Mouse (Mus musculus) brain, embryonic 18.5 days (tissue): ENCODE measurements around the gene Slco3a1.

Source experiments
- DNase-seq: peaks from one replicate; pipeline ENCODE4 v3.0.0-alpha.2; 2012; ENCODE audit warnings: low read depth, low spot score

Gene Slco3a1

DNA sequence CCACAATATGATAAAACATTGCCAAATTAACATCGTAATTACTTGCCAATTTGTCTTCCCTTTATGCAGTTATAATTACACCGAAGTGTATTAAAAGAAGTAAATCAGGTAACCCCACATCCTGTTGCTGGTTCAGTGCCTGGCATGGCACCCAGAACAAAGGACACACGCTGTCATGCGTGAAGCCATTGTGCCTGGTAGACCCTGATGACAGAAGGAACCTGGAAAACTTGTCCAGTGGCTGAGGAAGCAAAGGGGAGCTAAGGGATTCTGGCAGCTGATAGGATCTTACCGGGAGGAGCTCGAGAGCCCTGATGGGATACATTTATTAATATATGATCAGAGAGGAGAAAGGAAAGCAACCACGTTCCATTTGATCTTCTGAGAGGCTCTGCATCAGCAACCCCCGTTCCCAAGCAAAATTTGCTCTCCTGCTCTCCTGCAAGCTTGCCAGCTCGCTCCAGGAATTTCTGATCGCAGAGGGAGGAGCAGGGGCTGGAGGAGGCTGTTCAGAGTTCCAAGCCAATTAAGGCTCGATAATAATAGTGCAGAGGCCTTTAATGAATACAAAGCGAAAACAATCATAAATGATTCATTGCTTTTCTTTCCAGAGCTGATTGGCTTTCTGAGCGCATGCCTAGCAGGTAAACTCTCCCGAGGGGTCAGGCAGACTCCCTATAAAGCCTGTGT, 250.8 kb downstream of the Slco3a1 start:
- peak; percentile 16 for DNase-seq

DNA sequence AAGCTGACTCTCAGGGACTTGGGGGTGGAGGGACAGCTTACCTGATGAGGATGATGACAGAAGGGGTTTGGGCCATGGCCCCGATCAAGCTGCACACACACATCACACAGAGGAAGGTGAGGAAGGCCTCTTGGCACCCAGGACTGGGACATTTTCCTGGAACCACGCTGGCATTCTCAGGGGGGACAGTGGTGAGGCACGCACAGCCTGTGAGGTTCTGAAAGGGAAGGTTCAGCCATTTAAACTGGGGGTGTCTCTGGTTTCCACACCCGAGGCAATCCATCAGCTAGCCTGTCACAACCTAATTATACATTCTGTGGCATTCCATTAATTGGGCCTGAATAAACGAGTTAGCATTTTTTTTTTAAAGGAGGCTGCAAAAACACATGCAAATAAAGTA, 251.5 kb downstream of the Slco3a1 start:
- no peak for DNase-seq

DNA sequence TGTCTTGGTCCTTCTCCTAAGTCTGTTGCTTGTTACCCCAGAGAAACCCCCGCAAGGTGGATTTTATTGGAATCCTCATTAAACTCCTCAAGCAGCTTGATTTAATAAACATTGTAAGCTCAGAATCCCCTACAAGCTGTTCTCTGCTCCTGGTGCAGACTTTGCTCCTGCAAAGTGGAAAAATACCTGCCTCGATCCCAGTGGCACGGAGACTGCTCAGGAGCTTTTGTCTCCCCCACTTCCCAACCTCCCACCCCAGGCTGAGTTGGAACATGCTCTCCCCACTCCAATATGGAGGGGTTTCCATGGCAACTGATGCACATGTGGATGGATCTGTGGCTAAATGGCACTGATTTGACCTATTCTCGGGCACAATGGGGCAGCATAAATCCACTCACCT, 268.0 kb downstream of the Slco3a1 start:
- no peak for DNase-seq

DNA sequence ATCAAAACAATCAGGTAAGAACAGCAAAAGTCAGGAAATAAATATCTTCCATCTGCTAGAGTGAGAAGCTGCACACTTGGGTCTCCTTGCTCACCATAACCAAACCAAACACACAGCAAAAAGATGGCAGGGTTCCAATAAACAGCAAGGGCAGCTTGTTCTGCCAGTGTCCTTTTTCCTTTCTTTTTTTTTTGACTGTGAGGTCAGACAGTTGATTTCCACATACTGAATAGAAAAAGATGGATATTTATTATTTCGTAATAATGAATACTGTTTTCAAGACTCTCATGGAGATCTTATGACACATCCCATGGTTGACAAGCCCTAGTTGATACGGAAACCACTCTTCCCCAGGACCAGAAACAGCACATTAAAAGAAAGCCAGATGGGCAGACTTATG, 274.2 kb downstream of the Slco3a1 start:
- DNase-seq = no peak

DNA sequence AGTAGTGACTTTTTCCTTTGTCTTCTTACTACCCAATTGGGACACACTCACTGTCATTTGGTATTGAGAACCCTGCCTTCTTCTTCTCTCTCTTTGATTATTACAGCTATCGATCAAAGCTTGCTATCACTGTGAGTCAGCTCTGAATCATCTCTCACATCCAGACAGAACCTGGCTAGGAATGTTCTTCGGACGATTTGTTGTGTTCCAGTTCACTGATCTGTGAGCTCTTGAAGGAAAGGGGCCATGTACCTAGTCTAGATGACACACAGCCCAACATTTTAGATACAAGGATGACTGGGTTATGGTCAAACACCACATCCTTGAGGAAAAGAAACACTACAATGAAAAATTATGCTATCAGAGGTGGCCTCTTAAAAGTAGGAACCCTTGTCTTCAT, 275.2 kb downstream of the Slco3a1 start:
- DNase-seq = no peak

DNA sequence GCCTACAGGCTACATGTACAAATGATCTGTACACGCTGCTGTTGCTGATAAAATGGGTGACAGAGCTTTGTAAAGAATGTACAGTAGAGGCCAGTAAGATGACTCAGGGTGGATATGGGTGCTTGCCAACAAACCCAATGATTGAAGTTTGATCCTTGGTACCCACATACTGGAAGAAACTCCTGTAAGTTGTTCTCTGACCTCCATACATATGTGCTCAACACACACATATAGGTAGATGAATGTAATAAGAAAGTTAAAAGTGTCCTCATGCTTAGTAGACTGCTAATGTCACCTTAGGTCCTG, 284.5 kb downstream of the Slco3a1 start:
- no peak for DNase-seq

DNA sequence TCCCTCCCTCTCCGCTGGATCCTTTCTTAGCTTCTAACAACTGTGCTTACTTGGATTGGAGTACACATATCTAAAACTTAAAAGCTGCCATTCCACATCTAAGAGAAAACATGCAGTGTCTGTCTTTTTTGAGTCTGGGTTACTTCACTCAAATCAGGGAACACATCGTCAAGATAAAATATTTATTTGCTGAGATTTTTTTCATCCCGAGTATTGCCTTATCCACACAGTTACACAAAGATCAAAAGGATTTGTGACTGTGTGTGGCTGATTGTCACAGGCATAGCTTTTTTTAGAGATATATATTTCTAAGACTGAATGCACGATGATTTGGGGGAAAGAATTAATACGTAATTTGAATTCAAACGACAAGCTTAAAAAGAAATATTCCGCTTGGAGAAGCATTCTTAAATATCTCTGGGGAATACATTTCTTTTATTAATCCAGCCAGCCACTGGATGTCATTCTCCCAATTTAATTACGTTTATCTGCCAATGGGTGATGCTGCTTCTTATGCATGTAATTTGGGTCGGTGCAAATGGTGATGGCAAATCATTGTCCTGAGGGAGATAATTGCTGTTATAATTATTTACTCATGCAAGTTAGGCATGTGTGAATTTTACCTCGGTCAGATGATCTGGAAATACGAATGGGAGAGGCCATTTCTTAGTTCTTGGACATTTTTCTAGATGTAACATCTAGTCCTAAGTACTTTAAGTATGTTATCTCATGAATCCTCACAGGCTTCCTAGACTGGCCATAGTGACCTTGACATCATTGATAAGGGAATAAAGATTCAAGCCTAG, 285.1 kb downstream of the Slco3a1 start:
- no peak for DNase-seq

DNA sequence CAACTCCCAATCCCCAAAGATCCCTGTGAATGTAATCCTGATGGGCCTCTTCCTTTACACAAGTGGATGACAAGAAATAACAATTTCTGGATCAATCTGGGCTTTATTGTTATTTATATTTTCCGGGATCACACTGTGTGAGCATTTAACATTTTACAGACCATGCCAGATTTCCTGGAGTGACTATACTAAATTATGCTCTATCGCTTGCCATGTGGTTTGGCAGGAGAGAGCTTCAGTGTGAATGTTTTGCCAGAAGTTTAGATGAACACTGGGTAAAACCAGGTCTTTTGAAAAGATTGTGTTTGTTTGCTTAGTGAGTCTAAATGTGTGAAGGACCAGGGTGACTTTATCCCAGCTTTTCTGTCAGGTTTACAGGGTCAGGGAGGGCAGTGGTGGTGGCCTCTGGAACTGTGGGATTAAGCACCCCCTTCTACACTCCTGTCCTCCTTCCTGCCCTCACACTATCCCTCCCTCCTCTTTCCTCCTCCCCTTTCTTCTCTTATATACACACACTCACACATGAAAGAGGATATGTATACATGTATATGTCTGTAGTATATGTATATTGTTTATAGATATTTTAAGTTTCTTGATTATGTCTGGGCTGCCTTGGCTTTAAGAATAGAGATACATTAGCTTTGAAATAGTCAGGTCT, 287.9 kb downstream of the Slco3a1 start:
- no peak for DNase-seq

DNA sequence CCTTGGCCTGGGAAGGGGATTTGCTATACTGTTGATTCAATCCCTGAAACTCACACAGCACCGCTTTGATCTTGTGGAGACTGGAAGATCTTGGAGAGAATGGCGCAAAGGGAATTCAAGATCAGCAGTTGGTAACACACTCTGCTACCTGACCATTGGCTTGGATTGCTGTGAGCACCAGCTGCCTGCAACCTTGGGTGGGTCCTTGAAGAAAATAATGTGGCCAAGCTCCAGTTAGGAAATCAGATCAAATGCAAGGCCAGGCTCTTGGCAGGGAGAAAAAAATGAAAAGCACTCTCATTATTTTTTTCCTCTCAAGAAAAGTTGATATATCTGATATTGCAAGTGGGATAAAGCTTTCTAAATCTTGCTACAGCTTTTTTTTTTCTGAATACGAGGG, 298.3 kb downstream of the Slco3a1 start:
- no peak for DNase-seq

DNA sequence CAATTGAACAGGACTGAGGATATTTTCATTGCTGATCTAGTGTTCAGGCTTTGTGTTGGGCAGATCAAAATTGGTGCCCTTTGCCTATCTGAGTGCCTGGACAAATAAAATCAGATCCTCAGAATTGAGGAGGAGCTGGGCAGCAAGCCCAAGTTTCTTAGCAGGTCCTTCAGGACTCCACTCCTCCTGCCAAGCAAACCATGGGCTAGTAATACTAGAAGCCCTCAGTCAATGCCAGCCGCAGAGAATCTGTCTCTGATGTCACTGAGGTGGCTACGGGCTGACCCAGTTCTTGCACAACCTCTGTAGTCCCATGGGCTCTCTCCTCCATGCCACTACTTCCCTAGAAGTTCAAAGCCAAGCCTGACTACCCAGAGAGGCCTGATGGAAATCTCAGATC, 302.5 kb downstream of the Slco3a1 start:
- DNase-seq = no peak

DNA sequence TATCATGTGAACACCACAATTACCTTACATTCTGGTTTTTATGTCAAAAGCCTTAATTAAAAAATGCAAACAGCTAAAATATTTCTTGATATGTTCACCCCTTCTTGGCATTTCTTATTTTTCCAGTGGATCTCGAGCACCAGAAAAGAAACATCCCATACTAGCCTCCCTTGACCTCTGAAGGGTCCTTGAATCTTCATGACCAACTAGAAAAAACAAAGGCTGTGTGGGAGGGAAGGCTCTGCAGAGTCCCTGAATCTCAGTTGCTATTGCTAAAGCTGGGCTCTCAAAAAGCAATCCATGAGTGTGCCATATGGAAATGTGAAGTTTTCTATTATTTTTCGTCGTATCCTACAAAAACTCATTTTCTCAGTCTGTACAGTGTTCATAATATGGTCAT, 313.3 kb downstream of the Slco3a1 start:
- DNase-seq = no peak

DNA sequence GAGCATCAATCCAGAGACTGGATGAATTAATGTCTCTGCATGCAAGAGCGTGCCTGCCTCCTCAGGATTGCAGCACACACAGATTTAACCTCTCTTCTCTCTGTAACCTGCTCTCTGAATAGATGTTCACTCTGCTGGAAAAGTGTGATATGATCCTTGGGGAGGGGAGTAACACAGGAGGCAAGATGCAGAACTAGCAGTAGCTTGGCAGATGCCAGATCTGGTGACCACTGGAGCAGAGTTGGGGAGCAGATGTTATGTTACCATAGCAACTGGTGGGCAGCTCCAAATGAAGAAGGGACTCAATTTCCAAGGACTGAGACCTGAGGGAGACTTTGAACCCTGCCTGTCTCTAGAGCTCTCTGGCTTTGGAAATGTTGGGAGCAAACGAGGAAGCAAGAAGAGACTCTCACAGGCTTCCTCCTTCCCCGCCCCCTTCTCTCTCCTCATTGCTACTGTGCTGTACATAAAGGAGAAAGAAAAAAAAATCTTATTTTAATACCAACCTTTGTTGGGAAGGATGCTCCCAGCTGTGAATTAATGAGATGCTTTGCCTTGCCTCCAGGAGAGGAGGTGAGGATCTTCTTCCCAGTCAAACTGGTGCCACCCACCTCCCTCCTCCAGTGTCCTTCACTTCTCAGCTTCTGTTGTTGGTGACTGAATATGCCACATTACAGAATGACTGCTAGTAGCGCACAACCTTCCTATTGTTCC, 314.0 kb downstream of the Slco3a1 start:
- DNase-seq = peak; percentile 40
